Mouse (Mus musculus) leukemia stem cell, adult 10-12 weeks (primary cell): ENCODE data around the gene 2510009E07Rik. TPM values are rescaled to one million over a fixed set of nuclear protein-coding genes. Genes with fewer than 3 reads are reported as not detected.

Experiments
- polyA plus RNA-seq: library from polyadenylated mRNA; stranded (reverse); fragments of >175 nt; gene quantifications from 2 replicates; pipeline ENCODE4 v1.2.3, GENCODE M21; 2012; ENCODE audit warnings: low replicate concordance

2510009E07Rik gene
- polyA plus RNA-seq, result 0.44 and 1.6 TPM in 2 replicates

GRCm38 (mm10) chr16:21694463-21695241 is at the start of gene 2510009E07Rik:
2510009E07Rik (minus strand) TSS chr16:21694665.

Other genes with a start within 250 kb of the 2510009E07Rik start
- 0.47 and 2.4 TPM in 2 replicates for gene Ehhadh, start 93.1 kb upstream of the 2510009E07Rik start, polyA plus RNA-seq
- gene Map3k13, start 99.7 kb upstream of the 2510009E07Rik start, polyA plus RNA-seq, result 0.09 and 0.12 TPM in 2 replicates